Mouse (Mus musculus): ENCODE data around the gene Sptb.

GRCm38 (mm10) chr12:76596292-76597023, 113.9 kb downstream of the Sptb start:
- TF ChIP-seq CTCF (IDR thresholded peaks at IDR 0.05; ENCODE audit: low read depth): peak; percentile 89
- no peak for TF ChIP-seq EP300 (IDR thresholded peaks at IDR 0.05; ENCODE audit: low read depth)

Measured in liver, embryonic 14.5 days (tissue).